Mouse (Mus musculus) layer of hippocampus, adult 8-10 months (tissue): ENCODE data around the gene Glyat. TPM values are rescaled to one million over a fixed set of nuclear protein-coding genes. Genes with fewer than 3 reads are reported as not detected.

Experiments
- DNase-seq, 2 experiments: peaks; one replicate each; pipeline ENCODE4 v3.0.0; 2022; ENCODE audit warnings: low spot score in 2 of 2
- total RNA-seq, 4 experiments: library from RNA; stranded (reverse); gene quantifications; 2 replicates each; pipeline ENCODE4 v1.2.4; 2022

The Glyat gene
- total RNA-seq, 4 experiments from 2014 or later, result 0.11 to 0.32 (median 0.16) TPM; not detected in 1

DNA sequence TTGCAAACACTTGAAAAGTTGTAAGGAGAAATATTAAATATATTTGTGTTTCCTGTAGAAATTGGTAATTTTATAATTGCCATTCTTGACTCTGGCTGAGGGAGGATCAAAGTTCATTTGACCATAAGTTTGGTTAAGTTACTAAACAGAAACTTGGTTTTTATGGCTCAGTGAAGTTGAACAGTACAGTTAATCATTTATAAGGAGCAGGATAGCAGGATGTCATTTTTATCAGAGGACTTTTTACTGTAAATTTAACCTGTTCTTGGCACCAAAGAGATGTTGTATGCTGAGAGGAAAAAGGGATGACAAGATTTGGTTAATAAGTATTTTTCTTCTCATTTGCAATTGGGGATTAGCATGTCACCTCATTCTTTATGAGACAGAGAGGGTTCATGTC lies 51.5 kb downstream of the Glyat start:
- DNase-seq, result no peak

- DNase-seq, result no peak
Measured at GRCm38 (mm10) chr19:12685231-12685630, 52.1 kb downstream of the Glyat start.

DNA sequence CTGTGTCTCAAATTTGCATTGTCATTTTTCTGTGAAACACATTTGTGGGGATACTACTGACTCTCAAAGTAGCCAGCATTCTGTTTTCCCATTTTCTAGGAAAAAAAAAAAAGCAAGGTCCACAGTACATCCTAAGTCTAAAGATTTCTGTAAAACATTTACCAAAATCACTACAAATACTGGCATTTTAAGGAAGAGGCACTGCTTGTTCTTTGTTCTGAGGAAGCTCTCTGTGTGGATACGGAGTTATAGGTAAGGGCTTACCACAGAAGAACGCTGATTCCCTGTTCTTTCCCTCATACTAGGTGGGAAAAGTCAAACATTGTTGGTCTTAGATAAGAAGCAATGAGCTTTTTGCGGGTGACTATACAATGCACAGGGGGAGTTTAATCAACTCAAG lies 62.5 kb downstream of the Glyat start, which contains the start of gene Keg1:
Gene Keg1, plus strand, starts transcription at position 197 of the 400 bp plus-strand sequence.
- DNase-seq, result no peak

DNA sequence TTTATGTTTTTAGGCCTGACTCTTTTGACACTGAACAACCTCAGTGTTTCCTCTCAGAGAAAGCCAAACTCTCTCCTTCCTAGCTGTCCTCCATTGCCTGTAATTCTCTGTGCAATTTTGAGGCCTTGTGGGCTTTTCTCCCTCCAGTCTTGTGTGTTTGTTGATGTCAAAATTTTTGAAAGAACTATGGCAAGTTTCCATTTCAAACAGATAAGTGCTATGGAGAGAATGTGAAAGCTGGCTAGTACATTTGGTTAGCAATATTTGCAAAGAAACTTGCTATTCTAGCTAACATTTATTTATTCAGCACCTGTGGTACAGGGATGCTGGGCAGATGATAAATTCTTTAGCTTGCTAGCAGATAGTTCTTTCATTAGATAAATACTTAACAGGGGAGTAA lies 63.1 kb downstream of the Glyat start:
- DNase-seq, result no peak

Other genes starting within 250 kb of the Glyat start
- gene Olfr1440, start 246.0 kb upstream of the Glyat start, total RNA-seq, result not detected
- gene Olfr1441, start 215.9 kb upstream of the Glyat start, total RNA-seq, result not detected
- not detected for gene Pfpl, start 205.4 kb upstream of the Glyat start, total RNA-seq
- gene Mpeg1, start 172.5 kb upstream of the Glyat start, total RNA-seq, result 100 to 1,000 TPM in 2 of 4 experiments, 1 to 10 TPM in 2; 7.5 to 158 (median 61.7) TPM
- 10 to 100 TPM; 37.1 to 40.9 (median 39.5) TPM for gene Dtx4, start 131.9 kb upstream of the Glyat start, total RNA-seq
- gene Fam111a, start 87.6 kb upstream of the Glyat start, total RNA-seq, result 1 to 10 TPM; 1.4 to 3.9 (median 2.3) TPM
- not detected for gene Gm4952, start 33.3 kb upstream of the Glyat start, total RNA-seq
- gene Olfr1442, start 37.1 kb downstream of the Glyat start, total RNA-seq, result not detected
- not detected for gene Olfr1443, start 44.8 kb downstream of the Glyat start, total RNA-seq
- not detected for gene Keg1, start 62.5 kb downstream of the Glyat start, total RNA-seq
- 1 to 10 TPM; 4.0 to 4.9 (median 4.6) TPM for gene Cntf, start 132.3 kb downstream of the Glyat start, total RNA-seq
- gene Zfp91, start 162.8 kb downstream of the Glyat start, total RNA-seq, result 10 to 100 TPM; 87.1 to 94.7 (median 90.9) TPM
- 1 to 10 TPM; 1.4 to 6.1 (median 2.7) TPM for gene Lpxn, start 162.9 kb downstream of the Glyat start, total RNA-seq
- gene Gm5244, start 213.4 kb downstream of the Glyat start, total RNA-seq, result not detected
- not detected for gene Olfr1444, start 224.0 kb downstream of the Glyat start, total RNA-seq